Mouse (Mus musculus) cerebellum, adult 18-20 months (tissue): Measurements from ENCODE around the gene Cep290.
"Not testable (repeated sequence)": the region's sequence is repeated elsewhere in the genome, so short reads cannot be mapped to it uniquely, and the experiment has no call there.

ENCODE experiments used
- DNase-seq, 2 experiments: peaks; one replicate each; pipeline ENCODE4 v3.0.0; 2021

Cep290 gene

GRCm38 (mm10) chr10:100487097-100487978 is at the start of gene Cep290, which contains the start of gene Tmtc3:
Cep290 (plus strand) TSS chr10:100487558.
Tmtc3 (minus strand) TSS chr10:100487350.
- DNase-seq, result peak; percentile 97 to 98

GRCm38 (mm10) chr10:100449394-100449793 is 38.0 kb upstream of the Cep290 start:
- no peak for DNase-seq

- DNase-seq, result no peak
These were observed 26.8 kb upstream of the Cep290 start for GRCm38 (mm10) chr10:100460515-100460914.

GRCm38 (mm10) chr10:100475040-100475439 is 12.3 kb upstream of the Cep290 start:
- no peak for DNase-seq

- DNase-seq, result no peak
These were observed 7.8 kb upstream of the Cep290 start for GRCm38 (mm10) chr10:100479538-100479937.

GRCm38 (mm10) chr10:100486701-100487096 is 659 bp upstream of the Cep290 start:
- DNase-seq, result no peak

GRCm38 (mm10) chr10:100491916-100492315 is 4.6 kb downstream of the Cep290 start:
- no peak for DNase-seq

- no peak for DNase-seq
These were observed 11.0 kb downstream of the Cep290 start for GRCm38 (mm10) chr10:100498309-100498708.

GRCm38 (mm10) chr10:100508170-100508569 is 20.8 kb downstream of the Cep290 start:
- DNase-seq, result no peak

- no peak for DNase-seq
These were observed 34.3 kb downstream of the Cep290 start for GRCm38 (mm10) chr10:100521617-100522016.

GRCm38 (mm10) chr10:100522330-100522729 is 35.0 kb downstream of the Cep290 start:
- DNase-seq, result no peak

GRCm38 (mm10) chr10:100524499-100525390 is 37.4 kb downstream of the Cep290 start:
- DNase-seq, result no peak

- no peak for DNase-seq
These were observed 69.3 kb downstream of the Cep290 start for GRCm38 (mm10) chr10:100556566-100557175.

- not testable (repeated sequence) for DNase-seq
These were observed 73.0 kb downstream of the Cep290 start for GRCm38 (mm10) chr10:100560194-100560883.

- DNase-seq, result no peak
These were observed 76.8 kb downstream of the Cep290 start for GRCm38 (mm10) chr10:100564112-100564511.

- DNase-seq, result no peak
These were observed 84.3 kb downstream of the Cep290 start for GRCm38 (mm10) chr10:100571707-100572106.

GRCm38 (mm10) chr10:100574505-100575149 is 87.3 kb downstream of the Cep290 start:
- no peak for DNase-seq

- no peak for DNase-seq
These were observed 87.9 kb downstream of the Cep290 start for GRCm38 (mm10) chr10:100575294-100575693.

- no peak for DNase-seq
These were observed 96.8 kb downstream of the Cep290 start for GRCm38 (mm10) chr10:100584178-100584577.

- DNase-seq, result peak in 1 of 2 experiments; percentile 7
These were observed 101.2 kb downstream of the Cep290 start for GRCm38 (mm10) chr10:100588524-100588923.

GRCm38 (mm10) chr10:100588932-100589388 is 101.6 kb downstream of the Cep290 start:
- peak; percentile 93 for DNase-seq

GRCm38 (mm10) chr10:100590323-100590722 is 103.0 kb downstream of the Cep290 start, which contains the start of the genes 4930430F08Rik and 1700017N19Rik:
4930430F08Rik (minus strand) TSS chr10:100590423.
1700017N19Rik (plus strand) TSS chr10:100590484.
- DNase-seq, result no peak
